Mouse (Mus musculus) testis, adult 2 months (tissue): ENCODE results near the gene Galnt10. TPM values are rescaled to one million over a fixed set of nuclear protein-coding genes. Genes with fewer than 3 reads are reported as not detected.

Source experiments
- H3K27ac ChIP-seq: fragments of 200-500 bp; 2 replicates; pipeline ENCODE4 v1.5.1; 2012; ENCODE audit warnings: low read depth, low read length; ENCODE audit not compliant: control insufficient read depth, insufficient read depth
- H3K27me3 ChIP-seq: fragments of 200-500 bp; 2 replicates; pipeline ENCODE4 v1.6.1; 2012; ENCODE audit warnings: mild to moderate bottlenecking, low read length, moderate library complexity; ENCODE audit not compliant: control insufficient read depth, insufficient read depth
- H3K36me3 ChIP-seq: fragments of 200-500 bp; 2 replicates; pipeline ENCODE4 v1.6.1; 2012; ENCODE audit warnings: mild to moderate bottlenecking, low read length; ENCODE audit not compliant: control insufficient read depth, insufficient read depth
- H3K4me1 ChIP-seq: fragments of 200-500 bp; 2 replicates; pipeline ENCODE4 v1.6.1; 2012; ENCODE audit warnings: low read length; ENCODE audit not compliant: control insufficient read depth, insufficient read depth
- H3K4me3 ChIP-seq: fragments of 200-500 bp; 2 replicates; pipeline ENCODE4 v1.5.1; 2012; ENCODE audit warnings: low read depth, mild to moderate bottlenecking, low read length, moderate library complexity, mixed read lengths; ENCODE audit not compliant: control insufficient read depth
- CTCF ChIP-seq: fragments of 200-500 bp; IDR thresholded peaks from 2 replicates; pipeline ENCODE4 v1.5.1; 2012; ENCODE audit warnings: low read depth, mild to moderate bottlenecking, inconsistent platforms, low read length, moderate library complexity; ENCODE audit not compliant: control insufficient read depth, insufficient read depth, insufficient replicate concordance
- POLR2A ChIP-seq: fragments of 200-500 bp; IDR thresholded peaks from 2 replicates; pipeline ENCODE4 v1.6.1; 2012; ENCODE audit warnings: low read depth, mild to moderate bottlenecking, inconsistent platforms, low read length, moderate library complexity; ENCODE audit not compliant: control insufficient read depth
- polyA plus RNA-seq: library from polyadenylated mRNA; depleted of rRNA; stranded (reverse); fragments of >200 nt; gene quantifications from 2 replicates; pipeline ENCODE4 v1.2.3, GENCODE M21; 2012

Gene Galnt10
- polyA plus RNA-seq, 1 experiment: 25.9 TPM

DNA sequence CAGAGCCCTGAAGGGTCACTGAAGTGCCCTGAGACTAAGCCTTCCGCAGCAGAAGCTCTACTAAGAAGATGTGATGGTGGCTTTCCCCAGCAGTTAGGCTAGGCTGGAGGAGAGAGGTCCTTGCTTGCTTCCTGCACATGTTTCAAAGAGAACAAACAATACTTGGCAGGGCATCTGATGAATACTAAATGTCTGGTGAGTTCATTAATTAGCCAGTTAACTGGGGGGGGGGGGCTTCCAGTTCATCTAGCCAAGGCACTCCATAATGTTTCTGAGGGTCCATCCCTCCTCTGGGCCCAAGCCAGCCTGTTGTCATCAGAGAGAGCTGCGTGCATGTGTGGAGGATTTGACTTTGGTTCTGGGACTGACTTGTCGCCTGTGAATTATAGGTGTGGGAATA, 39.6 kb upstream of the Galnt10 start:
- no peaks in the 10 kb centered on the region for H3K4me1 ChIP-seq
- no peak overlapping the region for H3K27ac ChIP-seq
- H3K36me3 ChIP-seq: no peaks in the 10 kb centered on the region
- no peaks in the 10 kb centered on the region for H3K27me3 ChIP-seq
- no peak for TF ChIP-seq POLR2A
- no peak for TF ChIP-seq CTCF
- H3K4me3 ChIP-seq: no peak overlapping the region

DNA sequence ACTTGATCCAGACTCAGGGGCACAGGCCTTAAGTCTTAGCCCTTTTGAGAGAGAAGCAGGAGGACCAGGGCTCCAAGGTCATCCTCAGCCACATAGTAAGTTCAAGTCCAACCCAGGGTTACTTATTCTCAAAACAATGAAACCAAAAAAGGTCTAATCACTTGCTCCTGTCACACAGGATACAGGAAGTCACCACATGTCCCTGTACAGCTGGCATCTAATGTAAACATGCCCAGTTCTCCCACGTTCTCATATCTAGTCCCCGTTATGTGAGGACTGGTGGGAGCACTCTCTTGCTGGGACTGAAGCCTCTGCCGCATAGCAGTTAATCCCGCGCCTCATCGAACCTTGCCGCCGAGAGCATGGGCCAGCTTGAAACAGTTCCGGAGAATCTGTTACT, 30.7 kb upstream of the Galnt10 start:
- H3K4me1 ChIP-seq: no peaks in the 10 kb centered on the region
- H3K36me3 ChIP-seq: no peaks in the 10 kb centered on the region
- no peaks in the 10 kb centered on the region for H3K27me3 ChIP-seq
- no peak overlapping the region for H3K27ac ChIP-seq
- no peak overlapping the region for H3K4me3 ChIP-seq
- TF ChIP-seq CTCF (no peak), POLR2A (no peak)

DNA sequence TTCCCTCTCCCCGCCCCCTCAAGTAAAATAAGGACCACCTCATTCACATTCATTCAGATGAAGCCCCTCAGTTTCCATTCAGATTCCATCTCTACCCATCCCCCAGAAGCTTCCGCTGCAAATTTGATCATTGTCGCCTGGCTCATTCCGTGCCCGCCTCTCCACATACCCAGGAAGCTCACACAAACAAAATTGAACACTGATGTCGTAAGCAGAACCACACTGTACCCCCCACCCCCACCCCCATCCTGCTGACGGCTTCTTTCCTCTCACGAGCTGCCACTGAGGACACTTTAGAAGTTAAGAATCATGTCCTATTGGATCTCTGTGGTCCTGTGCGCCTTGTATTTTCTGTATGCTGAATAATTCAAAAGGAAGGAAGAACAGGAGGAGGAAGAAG, 30.0 kb upstream of the Galnt10 start:
- H3K36me3 ChIP-seq: no peaks in the 10 kb centered on the region
- TF ChIP-seq POLR2A: no peak
- TF ChIP-seq CTCF: no peak
- no peaks in the 10 kb centered on the region for H3K4me1 ChIP-seq
- H3K27me3 ChIP-seq: no peaks in the 10 kb centered on the region
- no peak overlapping the region for H3K27ac ChIP-seq
- H3K4me3 ChIP-seq: no peak overlapping the region

GRCm38 (mm10) chr11:57615871-57616270, 29.4 kb upstream of the Galnt10 start:
- H3K4me1 ChIP-seq: no peaks in the 10 kb centered on the region
- H3K36me3 ChIP-seq: no peaks in the 10 kb centered on the region
- H3K27me3 ChIP-seq: no peaks in the 10 kb centered on the region
- H3K4me3 ChIP-seq: no peak overlapping the region
- TF ChIP-seq CTCF: no peak
- TF ChIP-seq POLR2A: no peak
- no peak overlapping the region for H3K27ac ChIP-seq

- H3K36me3 ChIP-seq: no peaks in the 10 kb centered on the region
- H3K27me3 ChIP-seq: no peaks in the 10 kb centered on the region
- H3K4me1 ChIP-seq: no peaks in the 10 kb centered on the region; the same call in 1 of the 2 replicates
- TF ChIP-seq POLR2A: no peak
- peak; percentile 16; the same call in 1 of the 2 replicates for TF ChIP-seq CTCF
- no peak overlapping the region for H3K27ac ChIP-seq
- no peak overlapping the region for H3K4me3 ChIP-seq
These were observed 27.5 kb upstream of the Galnt10 start for GRCm38 (mm10) chr11:57617526-57618264.

DNA sequence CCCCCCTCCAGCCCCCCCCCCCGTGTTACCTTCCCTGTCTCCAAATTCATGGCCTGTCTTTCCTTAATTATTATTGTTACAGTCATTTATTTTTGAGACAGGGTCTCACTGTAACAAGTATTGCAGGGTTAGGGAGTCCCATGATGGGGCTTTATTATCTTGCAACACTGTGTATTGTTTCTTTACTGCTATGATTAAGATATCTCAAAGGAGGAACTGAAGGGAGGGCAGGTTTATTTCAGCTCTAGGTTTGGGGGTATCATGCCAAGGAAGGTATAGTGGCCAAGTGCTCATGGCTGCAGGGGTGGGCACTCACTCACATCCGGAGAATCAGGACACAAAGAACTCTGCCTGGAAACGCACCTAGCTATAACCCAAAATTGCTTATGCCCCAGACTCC, 23.8 kb upstream of the Galnt10 start:
- Histone ChIP-seq H3K27me3 (no peaks in the 10 kb centered on the region), H3K4me1 (no peaks in the 10 kb centered on the region; the same call in 1 of the 2 replicates), H3K36me3 (no peaks in the 10 kb centered on the region), H3K4me3 (no peak overlapping the region), H3K27ac (no peak overlapping the region)
- TF ChIP-seq CTCF: no peak
- no peak for TF ChIP-seq POLR2A

GRCm38 (mm10) chr11:57621876-57622275, 23.4 kb upstream of the Galnt10 start:
- H3K4me3 ChIP-seq: no peak overlapping the region
- H3K36me3 ChIP-seq: no peaks in the 10 kb centered on the region
- no peak overlapping the region for H3K27ac ChIP-seq
- no peaks in the 10 kb centered on the region; the same call in 1 of the 2 replicates for H3K4me1 ChIP-seq
- TF ChIP-seq POLR2A (no peak), CTCF (no peak)
- no peaks in the 10 kb centered on the region for H3K27me3 ChIP-seq
